Mouse (Mus musculus) induced T-regulatory cell, adult 2 months (primary cell): ENCODE measurements around the gene Smyd3.

Experiments
- DNase-seq: peaks from one replicate; pipeline ENCODE4 v3.0.0-alpha.2; 2012; ENCODE audit warnings: low read depth

The Smyd3 gene

GRCm38 (mm10) chr1:179516941-179517712 lies 714 bp downstream of the Smyd3 start:
- peak; percentile 69 for DNase-seq

- DNase-seq: no peak
Observed at GRCm38 (mm10) chr1:179511895-179512294, 5.9 kb downstream of the Smyd3 start.

- DNase-seq: no peak
Observed at GRCm38 (mm10) chr1:179510546-179511340, 7.1 kb downstream of the Smyd3 start.

- DNase-seq: peak; percentile 74
Observed at GRCm38 (mm10) chr1:179506530-179507315, 11.1 kb downstream of the Smyd3 start.

- DNase-seq: peak; percentile 68
Observed at GRCm38 (mm10) chr1:179502565-179502964, 15.3 kb downstream of the Smyd3 start.

- no peak for DNase-seq
Observed at GRCm38 (mm10) chr1:179499257-179499656, 18.6 kb downstream of the Smyd3 start.

GRCm38 (mm10) chr1:179492908-179493307 lies 24.9 kb downstream of the Smyd3 start:
- peak; percentile 39 for DNase-seq

GRCm38 (mm10) chr1:179488520-179488919 lies 29.3 kb downstream of the Smyd3 start:
- DNase-seq: no peak

DNA sequence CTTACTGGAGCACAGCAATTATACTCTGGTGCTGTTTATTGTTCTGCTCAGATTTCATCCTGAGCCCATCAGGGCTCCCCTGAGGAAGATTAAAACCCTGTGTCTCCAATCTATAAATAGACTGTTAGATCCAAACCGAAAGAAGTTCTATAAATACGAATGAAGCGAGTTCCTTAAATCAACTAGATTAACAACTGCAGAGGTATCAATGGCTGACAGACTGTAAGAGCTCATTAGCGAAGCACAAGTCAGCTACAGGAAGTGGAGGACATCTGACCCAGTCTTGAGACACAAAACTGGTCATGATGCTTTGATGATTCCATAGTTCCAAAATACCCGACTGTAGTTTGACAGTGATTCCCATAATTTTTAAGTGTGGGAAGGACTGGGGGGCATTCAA lies 29.9 kb downstream of the Smyd3 start:
- DNase-seq: no peak

DNA sequence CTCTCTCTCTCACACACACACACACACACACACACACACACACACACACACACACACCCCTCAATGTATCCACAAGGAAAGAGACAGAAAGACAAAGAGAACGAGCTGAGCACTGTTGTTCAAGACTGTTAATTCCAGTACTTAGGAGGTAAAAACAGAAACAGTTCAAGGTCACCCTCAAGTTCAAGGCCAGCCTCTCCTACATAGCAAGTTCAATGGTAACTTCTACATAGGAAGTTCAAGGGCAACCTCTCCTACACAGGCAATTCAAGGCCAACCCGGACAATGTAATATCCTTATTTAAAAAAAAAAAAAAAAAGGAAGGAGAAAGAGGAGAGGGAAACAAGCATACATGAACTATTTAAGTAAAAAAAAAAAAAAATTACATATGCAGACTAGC lies 30.6 kb downstream of the Smyd3 start:
- DNase-seq: no peak

- no peak for DNase-seq
Observed at GRCm38 (mm10) chr1:179485784-179486540, 31.9 kb downstream of the Smyd3 start.

- DNase-seq: no peak
Observed at GRCm38 (mm10) chr1:179480862-179481261, 37.0 kb downstream of the Smyd3 start.

- DNase-seq: peak; percentile 76
Observed at GRCm38 (mm10) chr1:179477157-179477902, 40.5 kb downstream of the Smyd3 start.

DNA sequence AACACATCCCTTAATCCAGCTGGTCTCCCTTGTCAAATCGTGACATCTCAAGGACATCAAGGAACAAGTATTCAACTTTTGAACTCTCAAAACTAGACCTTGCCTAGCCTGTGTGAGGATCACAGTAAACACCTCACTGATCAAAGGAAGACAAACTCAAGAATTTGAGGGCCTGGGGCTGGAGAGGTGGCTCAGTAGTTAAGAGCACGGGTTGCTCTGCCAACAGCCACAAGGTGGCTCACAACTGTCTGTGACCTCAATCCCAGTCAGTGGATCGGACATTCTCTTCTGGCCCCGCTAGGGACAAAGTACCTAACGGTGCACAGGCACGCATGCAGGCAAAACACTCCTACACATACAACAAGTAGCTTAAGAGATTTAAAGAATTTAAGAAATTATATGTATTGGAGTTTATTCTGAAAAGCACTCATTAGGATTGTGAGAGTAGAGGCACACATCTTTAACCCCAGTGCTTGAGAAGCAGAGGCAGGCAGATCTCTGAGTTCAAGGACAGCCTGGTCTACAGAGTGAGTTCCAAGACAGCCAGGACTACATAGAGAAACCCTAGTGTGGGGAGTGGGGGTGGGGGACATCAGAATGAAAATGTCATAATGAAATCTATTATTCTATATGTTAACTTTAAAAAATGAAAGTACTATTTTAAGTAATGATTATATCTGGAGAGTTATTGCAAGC lies 41.2 kb downstream of the Smyd3 start:
- DNase-seq: no peak

DNA sequence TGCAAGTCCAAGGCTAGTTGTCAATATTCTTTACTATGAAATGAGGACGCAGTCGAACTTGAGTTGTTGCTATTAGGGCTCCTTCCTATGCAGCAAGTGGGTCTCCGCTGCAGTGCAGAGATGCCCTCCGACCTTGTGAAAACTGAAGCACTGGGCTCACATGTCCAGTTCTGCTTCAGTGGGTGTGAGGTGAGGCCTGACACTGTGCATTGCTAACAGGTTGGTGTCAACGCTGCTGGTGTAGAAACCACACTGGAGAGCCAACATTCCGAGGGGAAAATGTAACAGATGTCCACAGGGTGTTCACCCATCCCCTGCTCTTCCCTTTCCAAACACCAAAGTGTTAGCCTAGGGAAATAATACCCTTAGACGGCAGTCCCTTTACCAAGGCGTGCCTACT lies 43.1 kb downstream of the Smyd3 start:
- no peak for DNase-seq

DNA sequence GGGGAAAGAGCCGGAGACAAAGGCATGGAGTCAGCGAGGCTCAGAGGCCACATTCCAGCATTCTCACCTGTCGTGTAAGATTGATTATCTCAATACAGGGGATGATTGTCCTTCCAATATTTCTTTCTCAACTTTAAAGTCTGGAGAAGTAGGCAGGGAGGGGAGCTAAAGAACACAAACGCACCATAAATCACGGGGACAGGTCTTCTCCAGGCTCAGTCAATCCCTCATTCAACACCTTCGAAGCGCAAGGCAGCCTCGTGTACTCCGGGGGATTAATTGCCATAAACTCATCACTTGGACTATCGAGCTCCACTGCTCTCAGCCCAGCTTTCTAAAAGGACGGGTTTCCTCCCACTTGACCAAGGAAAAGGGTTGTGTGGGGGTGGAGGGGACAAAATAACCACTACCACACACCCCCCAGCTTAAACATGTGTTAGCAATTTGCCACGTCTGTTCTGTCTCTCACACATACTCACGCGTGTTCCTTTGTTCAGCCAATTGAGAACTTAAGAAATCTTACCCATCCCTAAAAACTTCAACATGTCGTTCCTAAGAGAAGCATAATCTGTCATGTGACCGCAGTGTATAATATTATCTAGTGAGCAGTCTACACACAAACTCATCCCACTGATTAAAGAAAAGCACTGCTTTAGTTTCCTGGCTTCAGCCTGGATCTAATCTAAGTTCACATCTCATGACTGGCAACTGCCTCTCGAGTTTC lies 43.8 kb downstream of the Smyd3 start:
- DNase-seq: no peak

GRCm38 (mm10) chr1:179467970-179468369 lies 49.9 kb downstream of the Smyd3 start:
- DNase-seq: no peak

DNA sequence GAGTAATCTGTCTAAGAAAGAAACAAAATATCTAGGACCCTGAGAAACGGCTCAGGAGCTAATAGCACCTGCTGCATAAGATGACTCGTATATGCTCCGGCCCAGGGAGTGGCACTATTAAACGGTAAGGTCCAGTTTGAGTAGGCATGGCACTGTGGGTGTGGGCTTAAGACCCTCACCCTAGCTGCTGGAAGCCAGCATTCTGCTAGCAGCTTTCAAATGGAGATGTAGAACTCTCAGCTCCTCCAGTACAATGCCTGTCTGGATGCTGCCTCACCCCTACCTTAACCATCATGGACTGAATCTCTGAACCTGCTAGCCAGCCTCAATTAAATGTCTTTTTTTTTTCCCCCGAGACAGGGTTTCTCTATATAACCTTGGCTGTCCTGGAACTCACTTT lies 55.5 kb downstream of the Smyd3 start:
- no peak for DNase-seq

DNA sequence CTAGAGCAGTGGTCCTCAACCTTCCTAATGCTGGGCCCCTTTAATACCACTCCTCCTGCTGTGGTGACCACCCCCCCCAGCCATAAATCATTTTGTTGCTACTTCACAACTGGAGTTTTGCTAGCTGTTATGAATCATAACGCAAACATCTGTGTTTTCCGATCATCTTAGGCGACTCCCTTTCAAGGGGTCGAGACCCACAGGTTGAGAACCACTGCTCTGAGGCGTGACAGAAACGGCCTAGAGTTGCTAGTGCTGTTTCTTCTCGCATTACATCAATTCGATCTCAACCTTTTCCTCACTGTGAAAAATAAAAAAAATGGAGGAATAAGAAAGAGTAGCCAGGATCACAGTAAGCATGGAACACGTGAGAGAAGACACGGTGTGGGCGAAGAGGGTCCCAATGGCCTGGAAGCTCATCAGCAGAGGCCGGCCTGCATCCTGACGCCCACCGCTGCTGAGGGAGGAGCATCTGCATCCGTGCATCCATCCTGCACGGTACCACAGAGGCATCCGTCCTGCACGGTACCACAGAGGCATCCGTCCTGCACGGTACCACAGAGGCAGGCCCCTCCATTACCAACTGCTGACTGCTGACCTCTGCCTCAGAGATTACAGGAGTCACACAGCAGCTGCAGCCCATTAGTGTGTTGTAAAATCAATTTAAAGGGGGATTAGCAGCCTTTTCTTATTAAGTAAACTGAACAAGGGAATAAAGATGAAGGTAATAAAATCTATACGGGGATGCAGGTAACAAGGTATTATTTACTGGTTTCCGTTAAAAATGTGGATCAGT lies 56.6 kb downstream of the Smyd3 start:
- DNase-seq: no peak
